Mouse (Mus musculus): ENCODE measurements at regions not wholly inside any gene's neighbourhood (a gene's known extent, or its start where the extent isn't known, plus 50 kb on each side); places are given as distances from the start of the nearest gene placed in this dataset.

GRCm38 (mm10) chr13:34420341-34421156 is 75.6 kb upstream of the Slc22a23 start:
- TF ChIP-seq GATA4 (IDR thresholded peaks at IDR 0.05; ENCODE audit: insufficient replicate concordance, low read length), result no peak

- no peak for TF ChIP-seq GATA4 (IDR thresholded peaks at IDR 0.05; ENCODE audit: insufficient replicate concordance, low read length)
These were observed 74.1 kb upstream of the Slc22a23 start for GRCm38 (mm10) chr13:34419061-34419460.

- no peak for TF ChIP-seq GATA4 (IDR thresholded peaks at IDR 0.05; ENCODE audit: insufficient replicate concordance, low read length)
These were observed 71.6 kb upstream of the Slc22a23 start for GRCm38 (mm10) chr13:34416603-34417002.

- TF ChIP-seq GATA4 (IDR thresholded peaks at IDR 0.05; ENCODE audit: insufficient replicate concordance, low read length), result no peak
These were observed 69.6 kb upstream of the Slc22a23 start for GRCm38 (mm10) chr13:34414533-34414932.

- TF ChIP-seq GATA4 (IDR thresholded peaks at IDR 0.05; ENCODE audit: insufficient replicate concordance, low read length), result no peak
These were observed 63.7 kb upstream of the Slc22a23 start for GRCm38 (mm10) chr13:34408669-34409055.

- no peak for TF ChIP-seq GATA4 (IDR thresholded peaks at IDR 0.05; ENCODE audit: insufficient replicate concordance, low read length)
These were observed 63.2 kb upstream of the Slc22a23 start for GRCm38 (mm10) chr13:34408007-34408668.

GRCm38 (mm10) chr13:34406291-34406690 is 61.3 kb upstream of the Slc22a23 start:
- no peak for TF ChIP-seq GATA4 (IDR thresholded peaks at IDR 0.05; ENCODE audit: insufficient replicate concordance, low read length)

- TF ChIP-seq GATA4 (IDR thresholded peaks at IDR 0.05; ENCODE audit: insufficient replicate concordance, low read length), result no peak
These were observed 57.6 kb upstream of the Slc22a23 start for GRCm38 (mm10) chr13:34402631-34403030.

- TF ChIP-seq GATA4 (IDR thresholded peaks at IDR 0.05; ENCODE audit: insufficient replicate concordance, low read length), result no peak
These were observed 56.0 kb upstream of the Slc22a23 start for GRCm38 (mm10) chr13:34401031-34401430.

- no peak for TF ChIP-seq GATA4 (IDR thresholded peaks at IDR 0.05; ENCODE audit: insufficient replicate concordance, low read length)
These were observed 53.9 kb upstream of the Slc22a23 start for GRCm38 (mm10) chr13:34398847-34399246.

- no peak for TF ChIP-seq GATA4 (IDR thresholded peaks at IDR 0.05; ENCODE audit: insufficient replicate concordance, low read length)
These were observed 53.2 kb upstream of the Slc22a23 start for GRCm38 (mm10) chr13:34398061-34398787.

- no peak for TF ChIP-seq GATA4 (IDR thresholded peaks at IDR 0.05; ENCODE audit: insufficient replicate concordance, low read length)
These were observed 50.5 kb upstream of the Slc22a23 start for GRCm38 (mm10) chr13:34395504-34395903.

GRCm38 (mm10) chr13:34395010-34395409 is 50.0 kb upstream of the Slc22a23 start:
- no peak for TF ChIP-seq GATA4 (IDR thresholded peaks at IDR 0.05; ENCODE audit: insufficient replicate concordance, low read length)
